Mouse (Mus musculus): ENCODE measurements around the gene Ppp1ca.

DNA sequence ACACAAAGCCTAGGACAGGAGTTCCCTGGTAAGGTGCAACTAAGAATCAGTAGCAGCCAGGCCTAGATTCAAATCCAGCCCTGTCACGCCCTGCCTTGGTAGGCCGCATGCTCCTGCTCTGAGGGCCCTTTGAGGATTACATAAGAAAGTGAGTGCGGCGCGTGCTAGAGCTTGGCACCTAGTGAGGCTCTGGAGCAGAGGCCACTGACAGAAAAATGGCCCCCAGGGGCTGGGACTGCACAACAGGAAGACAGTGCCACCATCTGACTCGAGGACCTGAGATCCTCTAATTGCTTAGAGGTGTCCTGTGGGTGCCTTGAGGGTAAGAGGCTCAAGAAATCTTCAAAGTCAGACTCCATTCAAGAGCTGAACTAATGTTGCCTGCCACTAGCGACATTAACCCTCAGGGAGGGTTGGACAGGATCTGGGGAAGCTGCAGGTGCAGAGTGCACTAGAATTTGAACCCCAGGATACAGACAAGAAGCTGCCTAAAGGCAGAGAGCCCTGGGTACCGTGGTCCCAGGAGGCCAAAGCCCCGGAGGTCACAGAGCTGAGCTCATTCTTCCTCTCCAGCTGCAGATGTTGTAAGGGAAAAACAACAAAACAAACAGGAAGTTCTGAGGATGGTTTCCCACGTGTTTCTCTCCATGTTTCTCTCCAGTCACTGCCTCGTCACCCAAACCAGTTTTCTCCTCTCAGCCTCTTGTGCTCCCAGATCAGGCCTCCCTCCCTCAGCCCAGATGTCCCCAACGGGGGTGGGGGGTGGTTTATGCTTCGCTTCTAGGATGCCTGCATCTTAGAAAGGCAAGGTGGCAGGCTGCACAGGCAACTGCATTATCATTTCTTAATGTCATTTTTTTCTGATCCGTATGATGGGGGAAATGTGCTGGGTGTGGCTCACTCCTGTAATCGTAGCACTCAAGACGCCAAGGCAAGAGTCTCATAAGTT is 47.0 kb upstream of the Ppp1ca start:
- TF ChIP-seq CTCF (conservative IDR thresholded peaks at IDR 0.05; ENCODE audit: insufficient read depth, insufficient read length, low read depth, low read length) (no peak), POLR2A (IDR thresholded peaks at IDR 0.05; ENCODE audit: low read depth, low read length) (no peak)
